Mouse (Mus musculus): ENCODE data around the gene Clic5.
"Not testable (repeated sequence)": the region's sequence is repeated elsewhere in the genome, so short reads cannot be mapped to it uniquely, and the experiment has no call there.

DNA sequence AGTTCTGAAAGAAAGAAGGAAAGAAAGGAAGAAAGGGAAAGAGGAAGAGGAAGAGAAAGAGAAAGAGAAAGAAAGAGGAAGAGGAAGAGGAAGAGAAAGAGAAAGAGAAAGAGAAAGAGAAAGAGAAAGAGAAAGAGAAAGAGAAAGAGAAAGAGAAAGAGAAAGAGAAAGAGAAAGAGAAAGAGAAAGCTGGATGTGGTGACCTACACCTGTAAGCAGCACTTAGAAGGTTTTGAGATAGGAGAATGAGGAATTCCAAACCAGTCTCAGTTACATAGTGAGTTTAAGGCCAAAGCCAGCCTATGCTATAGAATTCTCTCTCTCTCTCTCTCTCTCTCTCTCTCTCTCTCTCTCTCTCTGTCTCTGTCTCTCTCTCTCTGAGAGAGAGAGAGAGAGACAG lies 847 bp upstream of the Clic5 start:
- not testable (repeated sequence) for TF ChIP-seq CTCF, EP300 (IDR thresholded peaks at IDR 0.05; ENCODE audit: low read depth)
